Mouse (Mus musculus): ENCODE measurements at regions not wholly inside any gene's neighbourhood (a gene's known extent, or its start where the extent isn't known, plus 50 kb on each side); places are given as distances from the start of the nearest gene placed in this dataset.
"Not testable (repeated sequence)": the region's sequence is repeated elsewhere in the genome, so short reads cannot be mapped to it uniquely, and the experiment has no call there.

DNA sequence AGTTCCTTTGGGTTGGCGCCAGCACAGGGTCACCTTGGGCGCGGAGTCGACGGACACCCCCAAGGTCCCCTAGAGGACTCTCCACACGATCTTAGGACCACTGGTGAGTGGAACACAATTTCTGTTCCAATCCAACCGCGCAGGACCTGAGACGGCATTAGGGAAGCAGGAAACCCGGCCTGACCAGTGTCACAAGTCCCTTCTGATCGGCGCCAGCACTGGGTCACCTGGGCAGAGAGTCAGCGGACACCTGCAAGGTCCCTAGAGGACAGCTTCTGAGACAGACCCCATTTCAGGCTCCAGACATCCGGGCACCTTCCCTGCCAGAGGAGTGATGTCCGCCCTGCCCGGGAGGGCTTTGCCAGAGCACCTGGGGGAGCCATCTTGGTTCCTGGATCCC lies 74.2 kb upstream of the Cdh13 start:
- not testable (repeated sequence) for DNase-seq (ENCODE audit: low spot score); H3K27ac ChIP-seq

DNA sequence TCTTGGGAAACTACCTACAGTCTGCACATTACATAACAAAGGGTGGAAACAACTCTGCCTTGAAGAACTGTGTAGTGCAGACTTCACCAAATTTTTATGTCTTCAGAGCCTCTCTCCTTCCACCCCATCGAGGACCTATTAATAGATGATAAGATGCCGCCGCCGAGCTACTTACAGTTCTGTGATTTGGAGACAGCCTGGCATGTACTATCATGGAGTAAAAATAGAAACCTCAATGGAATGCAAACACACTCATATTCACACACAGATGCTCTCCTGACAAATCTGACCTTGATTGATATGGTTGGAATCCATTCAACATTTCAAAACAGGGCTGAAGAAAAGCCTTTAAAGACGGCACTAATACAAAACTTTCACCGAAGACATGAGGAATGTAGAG lies 92.7 kb upstream of the Cdh13 start:
- no peak for DNase-seq (ENCODE audit: low spot score)
- Histone ChIP-seq H3K36me3 (no peaks in the 10 kb centered on the region), H3K27ac (peak overlapping the region; percentile 72; the same call in 1 of the 2 replicates), H3K9me3 (no peaks in the 10 kb centered on the region), H3K27me3 (ENCODE audit: insufficient read depth, poor library complexity, severe bottlenecking) (no peaks in the 10 kb centered on the region), H3K4me3 (no peak overlapping the region), H3K4me1 (peaks cover 28% of the 10 kb centered on the region)
- WGBS, result 27% methylated on average over 6 of the region's 6 CpGs

More for the DNA sequence above, 74.2 kb upstream of the Cdh13 start:
- not testable (repeated sequence) for H3K4me3 ChIP-seq; H3K27me3 ChIP-seq (ENCODE audit: insufficient read depth, poor library complexity, severe bottlenecking); H3K9me3 ChIP-seq; H3K4me1 ChIP-seq; H3K36me3 ChIP-seq
- WGBS, result 94% methylated on average over 16 of the region's 16 CpGs

DNA sequence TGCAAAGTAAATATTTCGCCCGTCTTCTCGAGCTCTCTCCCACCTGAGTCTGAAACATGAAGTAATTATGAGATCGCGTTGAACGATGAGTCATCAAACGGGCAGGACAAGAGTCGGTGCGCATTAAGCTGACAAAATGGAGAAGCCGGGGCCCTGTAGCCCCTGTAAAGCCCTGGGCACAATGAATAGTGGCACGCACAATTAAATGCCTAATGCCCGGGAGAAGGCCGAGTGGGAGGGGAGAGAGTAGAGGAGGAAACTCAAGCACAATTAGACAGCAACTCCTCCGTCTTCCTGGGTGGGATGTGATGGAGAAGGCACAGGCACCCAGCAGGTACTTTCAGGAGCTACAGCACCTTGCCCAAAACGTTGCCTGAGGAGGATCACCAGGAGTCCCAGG lies 94.3 kb upstream of the Cdh13 start:
- DNase-seq (ENCODE audit: low spot score), result no peak
- H3K9me3 ChIP-seq, result no peaks in the 10 kb centered on the region
- 86% methylated on average over 15 of the region's 15 CpGs for WGBS
- H3K36me3 ChIP-seq, result no peaks in the 10 kb centered on the region
- H3K4me3 ChIP-seq, result no peak overlapping the region
- peaks cover 28% of the 10 kb centered on the region for H3K4me1 ChIP-seq
- H3K27ac ChIP-seq, result peak overlapping the region; percentile 64
- no peaks in the 10 kb centered on the region for H3K27me3 ChIP-seq (ENCODE audit: insufficient read depth, poor library complexity, severe bottlenecking)

DNA sequence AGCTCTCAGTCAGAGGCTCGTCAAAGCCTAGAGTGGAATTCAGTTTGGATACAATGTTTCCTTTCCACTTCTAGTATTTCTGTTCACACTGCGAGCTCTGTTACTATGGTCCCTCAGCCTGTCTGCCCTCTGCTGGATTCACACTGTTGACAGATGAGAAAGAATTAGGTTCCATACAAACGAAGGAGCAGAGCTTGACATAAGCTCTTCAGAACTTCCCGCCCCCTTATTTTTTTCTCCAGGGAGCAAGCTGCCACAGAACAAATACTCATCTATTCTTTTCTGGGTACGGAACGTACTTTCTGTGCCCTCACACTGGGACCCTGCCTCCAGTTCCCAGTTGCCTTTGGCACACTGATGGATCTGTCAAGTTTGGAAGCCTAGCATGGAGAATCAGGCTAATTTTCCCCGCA lies 114.5 kb upstream of the Cdh13 start:
- 58% methylated on average over 7 of the region's 7 CpGs for WGBS

DNA sequence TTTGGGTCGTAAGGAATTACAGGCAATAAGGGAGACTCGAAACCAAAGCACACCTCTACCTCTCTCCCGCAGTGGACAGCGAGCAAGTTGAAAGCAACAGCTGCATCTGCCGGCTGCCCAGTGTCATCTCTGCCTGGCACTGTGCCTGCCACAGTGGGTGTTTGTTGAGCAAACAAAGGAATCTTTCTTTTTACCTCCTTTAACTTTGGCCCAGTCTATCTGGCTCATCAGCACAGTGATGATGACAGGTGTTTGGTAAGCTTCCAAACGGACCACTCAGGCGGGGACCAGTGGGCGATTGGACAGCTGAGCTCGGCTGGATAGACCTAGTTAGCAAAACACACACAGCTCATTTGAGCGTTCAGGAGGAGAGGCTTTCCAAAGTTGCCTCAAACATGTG lies 121.4 kb upstream of the Cdh13 start:
- Histone ChIP-seq H3K4me1 (peaks cover 3% of the 10 kb centered on the region; the same call in 1 of the 2 replicates), H3K36me3 (no peaks in the 10 kb centered on the region), H3K9me3 (no peaks in the 10 kb centered on the region), H3K27ac (no peak overlapping the region), H3K27me3 (ENCODE audit: insufficient read depth, poor library complexity, severe bottlenecking) (no peaks in the 10 kb centered on the region), H3K4me3 (no peak overlapping the region)
- 67% methylated on average over 10 of the region's 10 CpGs for WGBS
- DNase-seq (ENCODE audit: low spot score), result no peak

More for the DNA sequence above, 114.5 kb upstream of the Cdh13 start:
- H3K9me3 ChIP-seq, result no peaks in the 10 kb centered on the region
- no peaks in the 10 kb centered on the region for H3K27me3 ChIP-seq (ENCODE audit: insufficient read depth, poor library complexity, severe bottlenecking)
- no peaks in the 10 kb centered on the region for H3K36me3 ChIP-seq
- no peak overlapping the region for H3K27ac ChIP-seq
- DNase-seq (ENCODE audit: low spot score), result no peak
- H3K4me3 ChIP-seq, result no peak overlapping the region
- peaks cover 10% of the 10 kb centered on the region; the same call in 1 of the 2 replicates for H3K4me1 ChIP-seq

DNA sequence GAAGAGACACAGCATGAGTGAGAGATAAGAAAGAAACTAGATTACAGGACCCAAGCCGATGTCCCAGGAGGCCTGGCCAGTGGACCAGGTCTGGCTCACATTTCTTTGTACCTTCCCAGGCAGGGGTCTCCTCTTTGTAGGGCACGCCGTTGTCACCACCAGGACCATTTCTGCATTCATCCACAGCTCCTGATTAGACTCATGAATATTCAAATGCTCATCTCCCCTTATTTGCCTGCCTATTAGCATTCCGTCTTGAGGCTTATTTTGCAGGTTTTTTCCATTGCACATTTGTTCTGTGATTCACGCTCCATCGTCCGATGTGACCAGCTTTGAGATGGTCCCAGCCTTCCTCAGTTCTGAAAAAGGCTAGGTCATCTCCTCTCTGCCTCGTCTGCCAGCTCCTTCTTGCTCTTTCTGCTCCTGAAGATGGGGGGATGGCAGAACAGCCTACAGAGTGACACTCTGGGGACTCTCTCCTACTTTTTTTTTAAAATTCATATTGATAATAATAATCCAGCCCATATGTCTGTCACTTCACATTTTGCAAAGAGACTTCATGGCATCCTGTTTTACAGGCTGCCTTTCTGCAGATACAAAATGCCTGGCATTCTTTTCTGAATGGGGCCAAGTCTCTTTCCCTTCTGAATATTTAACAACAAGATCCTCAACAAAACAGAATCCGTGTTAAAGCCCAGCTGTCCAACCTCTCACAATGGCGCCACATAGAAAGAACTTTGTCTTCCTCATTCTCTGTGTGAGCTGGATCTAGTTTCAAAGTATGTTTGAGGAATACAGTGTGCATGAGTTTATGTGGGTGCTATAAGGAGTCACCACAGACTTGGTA lies 136.0 kb upstream of the Cdh13 start:
- Histone ChIP-seq H3K4me3 (no peak overlapping the region), H3K36me3 (no peaks in the 10 kb centered on the region)
- 64% methylated on average over 10 of the region's 10 CpGs for WGBS

DNA sequence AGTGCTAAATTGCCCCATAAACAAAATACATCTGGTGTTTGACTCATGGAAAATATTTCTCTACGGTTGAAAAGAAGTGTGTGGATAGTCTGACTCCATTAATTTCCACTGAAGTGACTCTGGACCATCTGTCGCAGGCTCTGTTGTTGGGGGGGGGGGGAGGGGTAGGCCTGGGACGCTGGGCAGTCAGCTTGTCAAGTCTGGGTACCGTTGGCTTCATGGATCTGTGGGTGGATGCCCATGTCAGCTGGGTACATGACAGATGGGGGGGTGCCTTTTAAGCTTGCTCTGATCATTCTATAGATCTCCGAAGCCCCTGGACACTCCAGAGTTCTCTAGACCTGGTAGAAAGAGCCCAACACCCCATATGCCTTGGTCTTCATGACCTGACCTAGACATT lies 139.0 kb upstream of the Cdh13 start:
- DNase-seq (ENCODE audit: low spot score), result no peak
- 85% methylated on average over 5 of the region's 5 CpGs for WGBS

More for the DNA sequence above, 136.0 kb upstream of the Cdh13 start:
- Histone ChIP-seq H3K27ac (no peak overlapping the region), H3K27me3 (ENCODE audit: insufficient read depth, poor library complexity, severe bottlenecking) (no peaks in the 10 kb centered on the region), H3K9me3 (no peaks in the 10 kb centered on the region), H3K4me1 (0 out of 2 replicates have a peak, but pooled peaks cover 4% of the 10 kb centered on the region)
- DNase-seq (ENCODE audit: low spot score), result no peak

DNA sequence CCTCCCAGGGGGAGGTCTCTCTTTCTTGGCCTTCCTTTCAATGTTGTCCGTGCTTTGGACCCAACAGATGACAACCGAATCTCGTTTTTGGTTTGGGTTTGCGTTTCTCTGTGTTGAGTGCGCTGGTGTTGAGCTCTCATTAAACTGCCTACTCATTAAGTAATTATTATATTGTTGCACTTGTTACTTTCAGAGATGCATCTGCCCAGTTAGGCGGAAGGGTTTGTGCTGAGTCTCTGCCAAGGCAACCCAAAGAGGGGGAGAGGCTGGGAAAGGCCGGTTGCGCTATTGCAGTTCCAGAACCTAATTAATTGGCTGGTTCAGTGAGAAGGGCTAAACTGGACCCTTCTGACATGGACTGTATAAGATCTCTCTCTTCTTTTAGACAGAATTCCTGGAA lies 141.2 kb upstream of the Cdh13 start:
- Histone ChIP-seq H3K27me3 (ENCODE audit: insufficient read depth, poor library complexity, severe bottlenecking) (no peaks in the 10 kb centered on the region; the same call in 1 of the 2 replicates), H3K4me1 (peaks cover 10% of the 10 kb centered on the region), H3K9me3 (no peaks in the 10 kb centered on the region), H3K36me3 (no peaks in the 10 kb centered on the region), H3K27ac (no peak overlapping the region), H3K4me3 (no peak overlapping the region)
- WGBS, result 91% methylated on average over 8 of the region's 8 CpGs
- DNase-seq (ENCODE audit: low spot score), result no peak

More for the DNA sequence above, 139.0 kb upstream of the Cdh13 start:
- Histone ChIP-seq H3K9me3 (no peaks in the 10 kb centered on the region), H3K4me3 (no peak overlapping the region), H3K27me3 (ENCODE audit: insufficient read depth, poor library complexity, severe bottlenecking) (no peaks in the 10 kb centered on the region; the same call in 1 of the 2 replicates), H3K36me3 (no peaks in the 10 kb centered on the region), H3K4me1 (0 out of 2 replicates have a peak, but pooled peaks cover 4% of the 10 kb centered on the region), H3K27ac (no peak overlapping the region)

DNA sequence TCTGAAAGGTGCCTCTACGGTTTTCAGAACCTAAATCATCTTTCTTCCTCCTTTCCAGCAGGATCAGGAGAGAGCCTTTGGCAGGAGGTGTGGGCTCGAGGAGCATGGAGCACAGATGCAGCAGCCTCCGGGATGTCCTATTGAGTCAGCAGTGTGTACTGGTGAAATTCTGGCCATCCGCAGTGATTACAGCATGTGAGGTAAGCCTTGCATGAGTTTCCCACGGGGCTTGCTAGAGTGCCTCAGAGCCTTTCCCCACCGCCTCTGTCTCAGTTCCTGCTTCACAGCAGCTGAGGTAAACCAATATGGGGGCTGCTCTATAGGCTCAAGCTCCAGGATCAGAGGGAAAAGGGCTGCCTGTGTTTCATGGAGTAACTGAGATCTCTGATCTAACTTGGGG lies 143.6 kb upstream of the Cdh13 start:
- DNase-seq (ENCODE audit: low spot score), result no peak
- whole genome bisulfite sequencing, result 73% methylated on average over 6 of the region's 6 CpGs
- no peak overlapping the region for H3K4me3 ChIP-seq
- H3K9me3 ChIP-seq, result no peaks in the 10 kb centered on the region
- H3K36me3 ChIP-seq, result no peaks in the 10 kb centered on the region
- no peak overlapping the region for H3K27ac ChIP-seq
- H3K27me3 ChIP-seq (ENCODE audit: insufficient read depth, poor library complexity, severe bottlenecking), result no peaks in the 10 kb centered on the region; the same call in 1 of the 2 replicates
- H3K4me1 ChIP-seq, result peaks cover 11% of the 10 kb centered on the region

DNA sequence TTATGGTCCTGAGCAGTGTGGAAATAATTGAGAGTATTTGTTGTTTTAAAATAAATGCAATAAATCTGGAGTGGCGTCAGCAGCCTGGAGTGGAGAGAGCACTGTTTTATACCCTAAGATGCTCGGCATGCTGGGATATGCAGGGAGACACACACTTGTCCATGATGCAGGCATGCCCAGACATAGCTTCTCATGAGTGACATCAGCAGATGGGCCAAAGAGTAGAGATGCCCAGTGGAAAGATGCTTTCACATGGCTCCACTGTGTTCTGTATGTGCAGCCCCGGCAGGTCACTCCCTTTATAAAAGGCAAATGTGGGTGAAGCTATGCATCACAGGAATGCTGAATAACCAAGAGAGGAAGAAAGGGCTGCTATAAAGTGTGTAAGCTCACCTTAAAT lies 145.7 kb upstream of the Cdh13 start:
- Histone ChIP-seq H3K9me3 (no peaks in the 10 kb centered on the region), H3K36me3 (no peaks in the 10 kb centered on the region), H3K27me3 (ENCODE audit: insufficient read depth, poor library complexity, severe bottlenecking) (no peaks in the 10 kb centered on the region; the same call in 1 of the 2 replicates), H3K27ac (no peak overlapping the region), H3K4me3 (no peak overlapping the region), H3K4me1 (peaks cover 11% of the 10 kb centered on the region)
- 88% methylated on average over 3 of the region's 3 CpGs for WGBS
- no peak for DNase-seq (ENCODE audit: low spot score)

DNA sequence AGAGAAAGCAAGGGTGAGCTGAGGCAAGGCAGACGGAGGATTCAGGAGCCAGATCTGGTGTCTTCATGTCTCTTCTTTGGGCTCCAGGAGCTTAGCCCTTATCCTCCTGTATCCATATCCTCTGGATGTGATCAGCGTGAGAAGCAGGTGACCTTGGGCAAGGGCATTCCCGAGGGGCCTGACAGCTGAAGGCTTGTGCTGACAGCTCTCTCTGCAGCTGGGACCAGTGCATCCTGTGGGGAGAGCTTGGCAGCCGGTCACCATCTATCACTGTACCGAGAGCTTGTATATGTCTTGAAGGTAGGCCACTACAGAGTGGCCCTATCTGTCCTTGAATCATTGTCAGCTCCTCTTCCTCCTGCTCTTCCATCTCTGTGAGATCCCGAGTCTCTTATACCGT lies 158.5 kb upstream of the Cdh13 start:
- 40% methylated on average over 7 of the region's 7 CpGs for WGBS
- Histone ChIP-seq H3K27ac (peak overlapping the region; percentile 9; the same call in 1 of the 2 replicates), H3K9me3 (peaks cover 3% of the 10 kb centered on the region; the same call in 1 of the 2 replicates), H3K4me1 (peaks cover 19% of the 10 kb centered on the region), H3K27me3 (ENCODE audit: insufficient read depth, poor library complexity, severe bottlenecking) (no peaks in the 10 kb centered on the region), H3K36me3 (no peaks in the 10 kb centered on the region), H3K4me3 (no peak overlapping the region)
- DNase-seq (ENCODE audit: low spot score), result no peak

DNA sequence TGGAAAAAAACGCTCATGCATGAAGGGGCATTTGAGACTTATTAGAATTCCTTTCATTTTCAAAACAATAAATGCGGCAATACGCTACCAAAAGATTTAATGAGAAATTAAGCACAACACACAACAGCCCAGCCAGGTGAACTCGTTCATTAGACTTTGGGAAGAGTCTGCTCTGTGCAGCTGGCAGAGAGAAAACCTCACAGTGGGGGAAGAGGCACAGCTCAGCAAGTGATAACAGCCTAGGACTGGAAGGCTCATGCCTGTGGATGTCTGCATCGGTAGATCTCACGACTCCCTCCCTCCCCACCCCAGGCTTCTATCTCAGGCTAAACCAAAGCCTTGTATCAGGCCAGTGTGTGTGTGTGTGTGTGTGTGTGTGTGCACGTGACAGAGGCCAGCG lies 169.3 kb upstream of the Cdh13 start:
- no peak for DNase-seq (ENCODE audit: low spot score)
- H3K4me1 ChIP-seq, result peaks cover 4% of the 10 kb centered on the region; the same call in 1 of the 2 replicates
- no peak overlapping the region for H3K27ac ChIP-seq
- no peaks in the 10 kb centered on the region for H3K27me3 ChIP-seq (ENCODE audit: insufficient read depth, poor library complexity, severe bottlenecking)
- no peaks in the 10 kb centered on the region for H3K36me3 ChIP-seq
- 51% methylated on average over 8 of the region's 8 CpGs for WGBS
- H3K4me3 ChIP-seq, result no peak overlapping the region
- H3K9me3 ChIP-seq, result no peaks in the 10 kb centered on the region

DNA sequence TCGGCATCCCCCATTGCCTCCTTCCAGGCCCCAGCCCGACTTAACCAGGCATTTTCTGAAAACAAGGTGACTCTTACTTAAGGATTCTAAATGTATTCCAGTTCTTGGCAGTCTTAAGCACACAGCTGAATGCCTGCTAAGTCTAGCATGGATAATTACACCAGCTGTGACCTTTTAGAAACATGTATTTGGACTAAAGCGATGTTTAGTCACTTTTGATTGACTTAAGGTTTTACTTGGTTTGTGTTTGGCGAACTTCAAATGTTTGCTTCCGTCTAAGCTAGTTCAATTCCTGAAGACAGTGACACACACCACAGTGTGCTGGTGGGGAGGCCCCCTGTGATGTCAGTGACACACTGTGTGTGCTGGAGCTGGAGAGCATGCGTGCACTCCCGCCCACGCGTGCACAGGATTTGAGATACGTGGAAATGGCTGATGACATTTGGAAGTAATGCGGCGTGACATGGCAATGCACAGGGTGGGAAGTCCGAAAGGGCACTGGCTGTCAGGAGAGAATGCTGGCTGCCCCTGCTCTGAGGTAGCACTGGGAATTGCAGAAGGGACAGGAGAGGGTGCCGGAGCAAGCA lies 179.0 kb upstream of the Cdh13 start:
- no peak overlapping the region for H3K4me3 ChIP-seq
- 63% methylated on average over 14 of the region's 14 CpGs for WGBS
- peaks cover 14% of the 10 kb centered on the region for H3K4me1 ChIP-seq
- H3K27me3 ChIP-seq (ENCODE audit: insufficient read depth, poor library complexity, severe bottlenecking), result peaks cover 6% of the 10 kb centered on the region; the same call in 1 of the 2 replicates
- DNase-seq (ENCODE audit: low spot score), result no peak
- H3K9me3 ChIP-seq, result no peaks in the 10 kb centered on the region
- H3K27ac ChIP-seq, result peak overlapping the region; percentile 62
- no peaks in the 10 kb centered on the region for H3K36me3 ChIP-seq
